Mouse (Mus musculus): Measurements from ENCODE around the gene Map3k20. TPM values are rescaled to one million over a fixed set of nuclear protein-coding genes. Genes with fewer than 3 reads are reported as not detected.

Gene Map3k20
- polyA plus RNA-seq, 1 experiment = 13.1 TPM

DNA sequence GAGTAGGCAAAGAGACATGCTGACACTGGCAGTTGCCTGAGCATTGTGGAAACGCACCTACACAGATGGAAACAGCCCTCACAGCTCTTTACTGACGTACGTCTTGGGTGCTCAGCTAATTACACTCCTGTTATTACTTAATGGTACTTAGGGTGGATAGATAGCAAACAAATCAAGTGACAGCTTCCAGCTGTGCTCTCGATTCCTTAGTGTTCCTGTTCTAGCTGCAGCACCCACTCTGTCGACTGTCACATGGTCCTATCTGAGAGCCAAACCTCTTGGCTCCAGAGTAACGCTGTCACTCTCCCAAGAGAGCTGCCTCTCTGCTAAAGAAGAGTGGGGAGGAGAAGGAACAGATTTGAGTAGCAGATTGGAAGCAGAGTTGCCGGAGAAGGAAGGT, 80.5 kb downstream of the Map3k20 start:
- no peak for DNase-seq (ENCODE audit: low read depth, low spot score)
- 31% methylated on average over 7 of the region's 7 CpGs for WGBS

DNA sequence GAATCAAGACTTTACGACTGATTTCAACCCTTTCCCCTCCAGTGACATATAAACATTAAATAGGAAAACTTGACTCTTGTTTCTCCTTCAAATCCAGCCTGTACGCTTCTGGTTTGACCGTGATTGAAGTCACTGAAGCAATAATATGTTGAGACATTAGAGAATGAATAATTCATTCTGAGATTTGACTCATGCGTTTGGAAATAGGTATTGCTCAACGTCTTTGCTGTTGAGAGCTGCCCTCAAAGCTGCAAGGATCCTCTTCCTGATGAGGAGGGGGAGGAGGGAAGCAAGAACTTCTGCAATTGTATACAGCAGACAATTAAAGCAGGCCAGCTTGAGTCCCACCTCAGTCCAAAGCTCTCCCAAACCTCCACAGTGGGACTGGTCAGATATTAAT, 81.1 kb downstream of the Map3k20 start:
- no peak for DNase-seq (ENCODE audit: low read depth, low spot score)
- 53% methylated on average over 5 of the region's 5 CpGs for WGBS

DNA sequence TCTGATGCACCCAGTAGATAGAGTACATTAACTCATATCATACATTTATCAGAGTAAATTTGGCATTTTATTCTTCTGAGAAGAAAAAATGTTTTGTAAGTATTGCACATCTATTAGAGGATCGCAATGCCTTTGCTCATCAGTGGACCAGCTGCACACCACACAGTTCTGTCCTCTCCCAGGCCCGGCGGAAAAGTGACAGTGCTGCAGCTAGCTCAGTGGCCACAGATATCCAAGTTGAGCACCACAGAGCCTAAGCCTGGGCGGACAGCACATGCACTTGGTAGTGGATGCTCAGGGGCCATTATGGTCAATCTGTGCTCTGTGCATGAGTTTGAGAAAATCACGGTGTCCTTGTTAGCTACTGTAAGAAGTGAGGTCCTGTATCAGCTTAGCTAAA, 82.4 kb downstream of the Map3k20 start:
- no peak for DNase-seq (ENCODE audit: low read depth, low spot score)
- 97% methylated on average over 5 of the region's 5 CpGs for WGBS

DNA sequence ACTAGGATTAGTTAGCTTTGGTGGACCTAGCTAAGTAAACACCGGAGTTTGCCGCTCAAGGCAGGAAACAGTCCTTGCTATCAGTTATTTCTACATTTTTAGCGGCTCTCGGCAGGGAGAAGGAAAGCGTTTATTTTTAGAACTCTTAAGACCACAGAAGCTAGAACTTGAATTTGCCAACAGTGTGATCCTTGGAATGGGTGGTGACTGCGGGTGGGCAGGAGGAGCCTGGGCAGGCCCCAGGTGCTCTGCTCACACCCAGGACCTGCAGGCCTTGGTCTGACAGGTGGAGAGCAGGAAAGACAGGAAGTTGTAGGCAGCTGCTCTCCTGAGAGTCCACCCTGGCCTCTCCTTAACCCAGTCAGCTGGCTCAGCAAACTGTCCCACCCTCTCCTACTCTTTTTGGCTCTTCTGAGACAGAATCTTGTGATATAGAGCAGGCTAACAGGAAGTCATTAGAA, 83.7 kb downstream of the Map3k20 start:
- 6% methylated on average over 6 of the region's 6 CpGs for WGBS
- DNase-seq (ENCODE audit: low read depth, low spot score) = no peak

DNA sequence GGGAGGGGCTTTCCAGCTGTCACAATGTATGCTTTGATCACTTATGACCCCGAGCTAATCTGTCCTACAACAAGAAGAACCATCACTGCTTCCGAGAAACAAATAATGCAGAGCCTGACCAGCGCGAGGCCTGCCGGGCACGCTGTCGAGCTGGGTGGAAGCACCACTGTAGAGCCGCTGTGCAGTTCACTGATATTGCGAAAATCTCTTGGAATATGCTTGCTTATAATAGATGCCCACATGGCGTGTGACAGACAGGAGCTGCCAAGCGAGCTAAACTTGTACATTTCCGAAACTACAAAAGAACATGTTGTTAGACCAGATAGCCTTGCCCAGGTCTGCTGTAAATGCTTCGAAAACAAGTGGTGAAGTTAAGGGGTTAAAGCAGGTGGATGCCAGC, 86.7 kb downstream of the Map3k20 start:
- WGBS = 92% methylated on average over 13 of the region's 13 CpGs
- no peak for DNase-seq (ENCODE audit: low read depth, low spot score)

DNA sequence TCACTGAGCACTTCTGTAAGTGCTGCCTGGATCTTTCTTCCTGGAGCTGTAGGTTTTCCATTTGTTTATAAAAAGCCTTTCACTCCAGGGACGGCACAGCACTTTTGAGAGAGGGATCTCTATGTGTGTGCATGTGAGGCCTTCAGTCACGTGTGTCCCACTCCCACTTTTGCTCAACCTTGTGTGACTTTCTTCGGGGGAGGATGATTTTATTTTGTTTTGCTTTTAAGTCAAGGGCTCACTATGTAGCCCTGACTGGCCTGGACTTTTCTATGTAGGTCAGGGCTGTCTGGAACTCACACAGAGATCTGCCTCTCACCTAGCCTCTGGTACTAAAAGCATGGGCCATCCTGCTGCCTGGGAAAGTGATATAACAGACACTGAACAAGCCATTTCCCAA, 88.6 kb downstream of the Map3k20 start:
- DNase-seq (ENCODE audit: low read depth, low spot score) = no peak
- 82% methylated on average over 3 of the region's 3 CpGs for WGBS

DNA sequence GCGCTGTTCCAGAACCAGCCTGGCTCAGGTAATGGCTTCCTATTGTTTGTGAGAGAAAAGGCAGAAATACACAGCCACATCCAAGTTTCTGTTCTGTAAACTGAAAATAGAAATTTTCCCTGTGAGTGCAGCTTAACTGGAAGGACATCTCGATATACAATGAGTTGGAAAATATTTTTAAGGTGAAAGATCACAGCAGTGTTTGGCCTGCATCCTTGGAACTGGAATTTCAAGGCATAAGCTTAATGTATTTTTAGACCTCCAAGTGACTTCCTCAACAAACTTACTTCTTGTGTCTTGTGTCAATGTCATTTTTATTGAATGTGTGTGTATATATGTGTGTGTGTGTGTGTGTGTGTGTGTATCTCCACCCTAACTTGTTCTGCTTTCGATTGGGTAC, 90.4 kb downstream of the Map3k20 start:
- WGBS = 75% methylated on average over 3 of the region's 3 CpGs
- no peak for DNase-seq (ENCODE audit: low read depth, low spot score)

DNA sequence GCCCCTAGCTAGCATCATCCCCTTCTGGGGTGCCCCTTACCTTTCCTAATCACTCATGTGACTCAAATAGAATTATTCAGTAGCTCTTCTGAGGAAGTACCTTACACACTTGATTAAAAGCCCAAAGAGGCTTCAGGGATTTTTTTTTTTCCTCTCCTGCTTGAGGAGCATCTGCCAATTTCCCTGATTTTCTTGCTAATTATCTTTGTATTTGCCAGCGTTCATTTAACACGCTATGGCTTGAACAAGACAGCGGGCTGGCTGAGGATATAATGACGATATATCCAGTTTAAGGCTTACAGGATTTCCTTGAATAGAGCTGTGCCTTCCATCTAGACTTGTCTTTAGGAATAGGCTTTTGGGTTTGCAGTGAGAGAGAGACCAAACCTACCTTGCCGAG, 91.5 kb downstream of the Map3k20 start:
- DNase-seq (ENCODE audit: low read depth, low spot score) = no peak
- WGBS = 97% methylated on average over 5 of the region's 5 CpGs

DNA sequence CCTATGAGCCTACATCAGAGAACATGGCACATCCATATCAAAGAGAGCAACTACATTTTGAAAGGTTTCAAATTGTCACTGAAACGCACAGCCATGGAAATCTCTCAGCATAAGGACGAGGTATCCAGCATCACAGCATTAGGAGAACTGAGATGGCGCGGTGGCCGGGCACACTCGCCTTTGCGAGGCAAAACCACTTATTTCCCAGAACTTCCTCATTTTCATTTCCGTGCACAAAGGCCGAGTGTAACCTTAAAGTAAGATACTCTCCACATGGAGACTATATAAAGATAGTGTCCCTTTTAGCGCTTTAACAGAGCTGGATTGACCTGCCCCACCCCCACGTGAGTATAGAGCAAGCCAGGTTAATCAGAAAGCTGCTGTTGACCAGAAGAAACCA, 94.0 kb downstream of the Map3k20 start:
- 89% methylated on average over 11 of the region's 11 CpGs for WGBS
- DNase-seq (ENCODE audit: low read depth, low spot score) = no peak

DNA sequence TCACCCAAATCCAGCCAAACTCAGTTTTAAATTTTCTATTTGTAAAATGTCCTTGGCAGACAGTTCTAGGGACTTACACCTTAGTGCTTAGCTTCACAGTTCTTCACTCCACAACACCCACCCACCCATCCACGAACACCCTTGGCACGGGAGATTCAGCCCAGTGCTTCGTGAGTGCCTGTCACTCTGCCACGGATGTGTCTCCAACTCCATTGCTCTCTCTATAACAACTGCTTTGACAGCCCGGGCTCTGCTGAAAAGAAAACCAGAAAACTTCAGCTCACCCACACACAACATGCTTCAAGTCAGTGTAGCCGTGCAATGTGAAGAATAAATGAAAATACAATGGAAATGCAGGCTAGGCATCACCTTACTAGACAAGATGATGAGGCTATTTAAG, 97.2 kb downstream of the Map3k20 start:
- 74% methylated on average over 6 of the region's 6 CpGs for WGBS
- DNase-seq (ENCODE audit: low read depth, low spot score) = no peak

DNA sequence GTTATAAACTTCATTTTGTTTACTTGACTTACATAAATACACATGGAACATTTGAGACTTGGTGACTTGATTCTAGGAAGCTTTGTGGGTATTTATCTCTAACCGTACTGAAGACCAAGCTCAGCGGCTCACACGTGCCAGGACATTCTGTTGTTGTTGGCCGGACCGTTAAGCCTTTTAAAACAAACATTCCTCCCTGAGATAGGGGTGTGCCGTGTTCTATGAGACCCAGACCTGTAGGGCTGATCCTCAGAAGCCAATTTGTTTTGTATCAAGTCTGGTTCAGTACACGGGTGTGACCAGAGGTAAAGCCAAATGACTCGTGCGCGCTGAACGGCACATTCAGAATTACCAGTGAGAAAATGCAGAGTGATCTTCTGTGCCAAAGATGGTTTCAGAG, 97.9 kb downstream of the Map3k20 start:
- DNase-seq (ENCODE audit: low read depth, low spot score) = no peak
- WGBS = 34% methylated on average over 11 of the region's 11 CpGs

DNA sequence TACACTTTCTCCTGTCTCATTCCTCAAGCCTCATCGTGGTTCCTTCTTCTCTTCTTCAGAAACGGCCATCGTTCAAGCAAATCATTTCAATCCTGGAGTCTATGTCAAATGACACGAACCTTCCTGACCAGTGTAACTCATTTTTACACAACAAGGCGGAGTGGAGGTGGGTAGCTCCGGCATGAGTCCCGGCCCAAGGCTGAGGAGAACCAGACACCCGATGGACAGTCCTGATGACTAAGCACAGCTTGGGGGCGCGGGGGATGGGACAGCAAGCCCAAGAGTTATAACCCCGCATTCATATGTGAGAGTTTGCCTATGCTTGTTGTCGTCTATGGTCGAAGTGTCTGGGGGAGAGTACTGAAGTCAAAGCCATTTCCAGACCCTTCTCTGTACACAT, 104.0 kb downstream of the Map3k20 start:
- no peak for DNase-seq (ENCODE audit: low read depth, low spot score)
- 78% methylated on average over 13 of the region's 13 CpGs for whole genome bisulfite sequencing

DNA sequence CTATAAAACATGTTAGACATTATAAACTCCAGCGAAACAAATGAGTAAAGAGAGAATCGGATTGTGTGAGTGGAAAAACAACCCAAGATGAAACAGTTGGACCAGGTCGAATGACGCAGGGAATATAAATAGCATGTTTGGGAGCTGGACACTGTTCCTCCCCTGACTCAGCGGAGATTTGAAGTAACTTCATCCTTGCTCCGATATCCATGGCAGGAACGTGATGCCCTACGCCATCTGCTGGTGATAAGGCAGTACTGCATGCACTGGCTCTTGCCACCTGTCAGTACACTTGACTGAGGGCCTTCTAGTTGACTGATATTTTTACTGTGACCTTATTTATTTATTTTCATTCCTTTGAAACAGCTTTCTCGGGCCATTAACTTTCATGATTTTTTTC, 104.5 kb downstream of the Map3k20 start:
- no peak for DNase-seq (ENCODE audit: low read depth, low spot score)
- WGBS = 21% methylated on average over 9 of the region's 9 CpGs

DNA sequence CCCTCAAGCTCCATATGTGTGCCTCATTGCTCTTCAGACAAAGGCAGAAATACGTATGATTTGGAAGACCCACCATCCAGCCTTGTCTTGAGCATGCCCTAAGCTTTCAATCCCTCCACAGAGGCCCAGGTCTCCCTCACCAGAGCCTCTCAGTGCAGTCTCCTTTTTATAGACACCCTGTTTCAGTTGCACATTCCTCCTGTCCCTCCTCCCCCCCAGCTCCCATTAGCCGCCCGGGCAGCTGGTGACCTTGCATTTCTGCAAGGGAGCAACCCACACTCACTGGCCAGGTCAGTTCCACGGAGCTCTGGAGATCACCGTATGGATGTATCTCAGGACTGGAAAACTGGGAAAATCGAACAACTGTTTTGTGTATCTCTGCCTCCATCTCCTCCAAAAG, 105.0 kb downstream of the Map3k20 start:
- DNase-seq (ENCODE audit: low read depth, low spot score) = no peak
- 67% methylated on average over 6 of the region's 6 CpGs for WGBS

DNA sequence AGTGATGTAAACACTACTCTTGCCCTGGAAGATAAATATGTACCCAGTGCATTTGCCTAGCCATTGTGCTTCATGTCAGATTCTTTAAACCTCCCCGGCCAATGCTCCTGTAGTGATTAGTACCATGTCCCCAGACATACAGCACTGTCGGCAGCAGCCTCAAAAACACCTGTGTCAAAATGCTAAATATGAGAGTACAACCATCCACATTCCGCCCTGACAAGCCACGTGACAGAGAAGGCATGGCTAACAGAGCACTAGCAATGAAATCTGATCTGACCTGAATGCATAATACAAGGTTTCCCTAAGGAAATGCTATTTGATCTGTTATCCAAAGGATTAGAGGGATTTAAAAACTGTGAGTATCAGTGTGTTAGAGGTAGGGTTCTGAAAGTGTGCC, 105.6 kb downstream of the Map3k20 start:
- no peak for DNase-seq (ENCODE audit: low read depth, low spot score)
- 75% methylated on average over 4 of the region's 4 CpGs for WGBS

DNA sequence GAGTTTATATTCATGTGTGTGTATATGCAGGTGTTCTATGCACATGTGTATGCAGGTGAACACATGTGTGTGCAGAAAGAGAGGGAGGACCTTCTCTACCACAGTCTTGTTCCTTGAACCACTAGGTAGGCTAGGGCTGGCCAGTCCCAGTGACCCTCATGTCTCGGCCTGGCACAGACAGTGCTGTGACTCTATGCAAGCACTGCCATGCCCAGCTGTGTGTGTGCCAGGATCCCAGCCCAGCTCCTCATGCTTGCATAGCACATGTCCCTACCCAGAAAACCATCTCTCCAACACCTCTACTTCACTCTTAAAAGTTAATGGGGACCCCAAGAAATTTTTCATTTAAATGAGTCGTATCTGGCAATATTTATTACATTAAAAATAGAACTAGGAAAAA, 106.3 kb downstream of the Map3k20 start:
- 80% methylated on average over 2 of the region's 2 CpGs for WGBS

DNA sequence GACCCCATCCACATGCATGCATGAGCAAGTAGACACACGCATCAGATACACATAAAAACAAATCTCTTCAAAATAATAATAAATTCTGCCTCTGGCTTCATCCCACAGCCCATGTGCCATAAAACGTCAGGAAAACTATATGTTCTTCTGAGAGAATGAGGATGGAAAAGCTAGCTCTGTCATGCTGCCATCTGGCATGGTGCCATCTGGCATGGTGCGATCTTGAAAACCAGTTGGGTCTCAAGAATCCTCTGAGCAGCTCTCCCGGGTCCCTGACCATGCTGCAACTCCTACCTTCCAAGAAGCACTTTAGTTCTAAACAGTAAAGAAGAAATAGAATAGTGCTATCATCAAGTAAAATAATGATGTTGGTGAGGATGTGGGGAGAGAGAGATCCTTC, 106.9 kb downstream of the Map3k20 start:
- 16% methylated on average over 4 of the region's 4 CpGs for WGBS
- DNase-seq (ENCODE audit: low read depth, low spot score) = no peak

More for the DNA sequence above, 106.3 kb downstream of the Map3k20 start:
- no peak for DNase-seq (ENCODE audit: low read depth, low spot score)

DNA sequence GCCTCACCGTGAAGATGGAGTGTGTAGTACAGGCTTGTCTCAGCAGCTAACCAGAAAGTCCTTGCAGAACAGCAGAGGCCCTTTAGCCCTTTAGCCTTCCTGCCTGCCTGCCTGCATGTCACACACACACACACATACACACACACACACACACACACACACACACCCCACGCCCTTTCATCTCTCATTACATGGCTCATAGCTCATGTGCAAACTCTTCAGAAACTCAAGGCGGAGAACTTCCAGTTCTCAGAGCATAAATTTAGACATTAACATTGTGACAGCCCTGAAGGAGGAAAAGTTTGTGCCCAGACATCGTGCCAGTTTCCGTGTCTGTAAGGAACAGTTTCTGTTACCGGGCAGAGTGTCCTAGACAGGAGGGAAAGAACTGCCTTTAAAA, 111.5 kb downstream of the Map3k20 start:
- no peak for DNase-seq (ENCODE audit: low read depth, low spot score)
- 27% methylated on average over 6 of the region's 6 CpGs for WGBS

DNA sequence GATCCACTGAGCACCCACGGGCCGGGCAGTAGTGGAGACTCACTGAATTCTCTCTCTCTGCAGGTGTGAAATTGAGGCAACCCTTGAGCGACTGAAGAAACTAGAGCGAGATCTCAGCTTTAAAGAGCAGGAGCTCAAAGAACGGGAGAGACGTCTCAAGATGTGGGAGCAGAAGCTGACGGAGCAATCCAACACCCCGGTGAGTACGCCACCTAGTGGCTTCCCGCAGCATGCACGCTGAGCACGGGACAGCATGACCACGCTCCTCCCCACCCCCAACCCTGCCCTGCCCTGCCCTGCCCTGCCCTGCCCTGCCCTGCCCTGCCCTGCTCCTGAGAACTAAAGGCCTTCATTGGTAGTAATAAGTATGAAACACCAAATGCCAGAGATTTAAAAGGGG, 112.8 kb downstream of the Map3k20 start:
- WGBS = 22% methylated on average over 13 of the region's 13 CpGs
- DNase-seq (ENCODE audit: low read depth, low spot score) = no peak

DNA sequence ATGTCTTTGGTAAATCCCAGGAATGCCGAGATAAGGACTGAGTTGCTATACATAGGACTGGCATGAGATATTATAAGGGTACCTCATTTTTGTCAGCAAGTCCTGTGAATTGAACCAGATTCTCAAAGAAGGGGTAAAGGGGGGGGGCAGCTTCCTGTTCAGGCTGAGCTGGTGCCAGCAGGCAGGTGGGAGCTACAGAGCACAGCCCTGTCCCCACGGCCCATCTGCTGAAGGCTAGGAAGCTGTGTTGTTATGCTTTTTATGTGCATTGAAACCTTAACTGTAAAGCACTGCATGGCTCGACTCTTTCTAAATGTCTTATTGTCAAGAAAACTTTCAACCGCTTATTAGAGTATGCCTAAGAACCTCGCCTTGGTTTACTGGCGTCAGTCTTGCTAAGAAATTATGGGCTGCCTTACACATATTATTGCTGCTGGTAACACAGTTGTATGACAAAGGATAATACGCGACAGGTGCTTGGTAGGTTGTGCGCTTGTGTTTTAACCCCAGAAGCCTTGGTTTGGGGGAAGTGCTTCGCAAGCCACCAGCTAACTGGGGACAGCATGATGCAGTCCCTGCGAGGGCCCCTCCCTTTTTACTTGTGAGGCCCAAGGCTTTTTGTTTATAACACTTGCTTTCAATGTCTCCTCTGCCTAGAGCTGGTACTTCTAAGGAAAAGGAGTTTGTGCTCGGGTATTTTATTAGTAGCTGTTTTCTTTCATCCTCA, 114.2 kb downstream of the Map3k20 start:
- DNase-seq (ENCODE audit: low read depth, low spot score) = no peak
- 44% methylated on average over 12 of the region's 12 CpGs for WGBS

DNA sequence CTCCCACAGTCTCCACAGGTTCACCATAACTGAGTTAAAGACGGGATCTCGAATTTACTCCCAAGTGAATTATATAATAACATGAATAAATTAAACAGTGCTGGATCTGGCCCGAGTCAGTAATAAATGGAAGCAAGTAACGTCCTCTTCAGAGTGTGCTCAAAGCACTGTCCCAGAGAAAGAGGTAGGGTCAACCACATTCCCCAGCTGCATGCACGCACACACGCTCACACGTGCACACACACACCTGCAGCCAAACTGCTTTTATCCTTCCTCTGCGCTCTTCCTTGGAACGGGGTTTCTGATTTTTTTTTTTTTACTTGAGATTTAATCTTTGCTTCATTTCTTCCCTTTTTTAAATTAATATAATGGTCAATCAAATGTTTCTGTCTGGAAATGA, 115.9 kb downstream of the Map3k20 start:
- 84% methylated on average over 9 of the region's 9 CpGs for WGBS
- DNase-seq (ENCODE audit: low read depth, low spot score) = no peak

Data from large intestine, adult 2 months (tissue).